ENCODE assay signal across 17 mouse cellular contexts in genomic region chr9:80071616-80072015, GRCm38 (mm10). TPM values are rescaled to one million over a fixed set of nuclear protein-coding genes. Genes with fewer than 3 reads are reported as not detected.
"Had no signal": no experiment of that assay in that cellular context is flagged by ENCODE, and none has a peak within 500 bp of the region (broad histone marks: within the 10 kb centered on the region; RNA-seq: fewer than 3 reads in every experiment).

No protein-coding gene starts in this region.

- H3K4me3 ChIP-seq: limb, embryonic 12.5 days; limb, embryonic 15.5 days had no signal

- DNase-seq: kidney, postnatal 14 days; kidney, postnatal 4 days; left cerebral cortex, postnatal 4 days; liver, postnatal 0 days; lung, embryonic 14.5 days; midbrain, embryonic 14.5 days; thymus, adult 2 months; thymus, postnatal 14 days; thymus, postnatal 4 days had no signal

- H3K4me2 ChIP-seq: limb, embryonic 12.5 days; limb, embryonic 15.5 days; liver, embryonic 11.5 days; lung, embryonic 14.5 days; midbrain, embryonic 11.5 days had no signal

- H3K9ac ChIP-seq: limb, embryonic 12.5 days; limb, embryonic 15.5 days; liver, embryonic 14.5 days; liver, postnatal 0 days; lung, embryonic 14.5 days had no signal

- H3K27ac ChIP-seq: limb, embryonic 12.5 days; limb, embryonic 15.5 days; liver, embryonic 14.5 days; macrophage had no signal

- ATAC-seq: liver, postnatal 0 days; lung, postnatal 0 days had no signal

- H3K27me3 ChIP-seq: limb, embryonic 12.5 days; limb, embryonic 15.5 days had no signal

- H3K36me3 ChIP-seq: limb, embryonic 12.5 days; limb, embryonic 15.5 days had no signal

- H3K9me3 ChIP-seq: limb, embryonic 12.5 days; limb, embryonic 15.5 days had no signal

RNA-seq across cellular contexts. Expression of gene Filip1, which starts 59.0 kb away (rescaled TPM):
- total RNA-seq: megakaryocyte-erythroid progenitor cell, adult 5-6 weeks had no signal
- polyA plus RNA-seq: macrophage had no signal
